Mouse (Mus musculus) kidney, postnatal 25 days (tissue): Measurements from ENCODE around the gene Utrn.

Experiments
- DNase-seq, 2 experiments: peaks; one replicate each; pipeline ENCODE4 v3.0.0; 2021; ENCODE audit warnings: mixed read lengths in 2 of 2

The Utrn gene

DNA sequence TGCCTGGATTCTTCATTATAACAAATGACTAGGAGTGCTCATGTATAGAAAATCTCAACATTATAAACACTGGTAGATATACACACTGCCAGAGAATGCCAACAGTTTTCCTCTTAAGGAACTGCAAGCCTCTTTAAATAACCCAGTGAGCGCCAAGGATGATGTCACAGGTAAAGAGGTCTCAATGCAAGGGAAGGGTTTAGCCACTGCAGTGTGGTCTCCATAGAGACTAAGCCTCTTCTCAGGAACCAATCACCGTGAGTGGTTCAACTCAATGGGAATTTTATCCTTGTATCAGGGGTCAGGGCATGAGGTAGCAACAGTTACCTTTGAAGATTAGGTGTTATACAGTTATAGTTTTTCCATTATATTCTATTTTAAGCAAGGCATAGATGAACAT is 469.7 kb downstream of the Utrn start:
- DNase-seq, result no peak

DNA sequence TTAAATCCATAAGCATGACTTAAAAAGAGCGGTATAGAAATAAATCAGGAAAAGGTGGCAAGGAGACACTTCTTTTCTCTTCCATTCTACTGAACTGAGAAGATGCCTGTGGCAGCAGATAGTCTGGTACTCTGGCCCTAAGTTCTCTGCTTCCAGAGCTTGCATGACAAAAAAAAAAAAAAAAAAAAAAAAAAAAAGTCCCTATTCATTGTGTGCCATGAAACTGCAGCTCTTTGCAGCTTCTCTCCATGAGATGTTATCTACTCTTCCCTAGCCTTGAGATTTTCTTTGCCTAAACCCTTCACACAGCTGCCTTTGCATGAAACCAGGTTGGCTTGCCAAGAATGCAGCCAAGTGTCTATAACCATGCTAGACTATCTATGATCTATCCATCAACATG is 489.0 kb downstream of the Utrn start:
- DNase-seq, result no peak

DNA sequence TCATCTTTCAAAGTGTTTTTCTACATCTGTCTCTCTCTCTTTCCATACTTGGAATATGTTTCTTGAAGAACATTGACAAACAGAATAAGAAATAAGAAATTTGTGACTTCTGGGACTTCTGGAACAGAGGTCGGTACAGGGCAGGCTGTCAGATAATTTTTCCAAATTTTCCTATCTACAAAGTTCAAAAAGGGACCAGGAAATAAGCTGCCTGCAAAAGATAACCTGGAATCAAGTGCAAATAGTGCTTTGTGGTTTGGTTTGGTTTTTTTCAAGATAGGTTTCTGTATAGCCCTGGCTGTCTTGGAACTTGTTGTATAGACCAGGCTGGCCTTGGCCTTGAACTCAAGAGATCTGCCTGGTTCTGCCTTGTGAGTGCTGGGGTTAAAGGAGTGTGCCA is 490.0 kb downstream of the Utrn start:
- DNase-seq, result no peak

DNA sequence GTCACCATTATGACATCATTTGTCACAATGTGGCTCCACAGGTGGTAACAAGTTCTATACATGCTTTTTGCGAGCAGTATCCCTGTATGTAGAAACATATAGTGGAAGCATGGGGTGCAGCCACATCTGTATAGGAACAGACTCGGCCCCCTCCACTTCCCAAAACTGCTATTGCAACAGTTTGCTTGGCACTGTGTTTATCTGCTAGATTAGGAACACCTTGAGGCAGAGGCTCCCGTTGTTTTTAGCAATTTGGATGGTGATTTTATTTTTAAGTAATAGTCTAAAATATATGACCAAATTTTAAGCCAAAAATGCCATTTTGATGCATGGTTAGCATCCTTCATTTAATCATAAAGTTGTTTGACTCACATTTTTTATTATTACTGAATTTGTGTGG is 491.4 kb downstream of the Utrn start:
- DNase-seq, result no peak

DNA sequence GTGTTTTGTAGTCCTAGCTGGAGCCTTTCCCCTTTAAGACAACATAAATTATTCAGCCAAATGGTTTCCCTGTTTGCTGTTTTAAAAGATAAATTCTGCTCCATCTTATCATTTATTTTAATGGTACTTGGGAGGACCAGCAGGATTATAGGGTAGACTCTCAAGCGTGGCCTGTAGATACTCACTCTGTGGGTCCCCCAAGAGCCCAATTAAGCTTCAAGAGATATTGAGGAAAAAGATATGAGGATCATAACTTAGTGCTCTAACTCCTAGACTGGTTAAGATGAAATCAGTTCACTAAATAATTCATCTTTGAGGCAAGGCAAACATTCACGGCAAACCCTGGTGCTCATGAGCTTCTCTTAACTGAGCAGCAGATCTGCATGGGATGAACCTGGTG is 493.1 kb downstream of the Utrn start:
- no peak for DNase-seq

DNA sequence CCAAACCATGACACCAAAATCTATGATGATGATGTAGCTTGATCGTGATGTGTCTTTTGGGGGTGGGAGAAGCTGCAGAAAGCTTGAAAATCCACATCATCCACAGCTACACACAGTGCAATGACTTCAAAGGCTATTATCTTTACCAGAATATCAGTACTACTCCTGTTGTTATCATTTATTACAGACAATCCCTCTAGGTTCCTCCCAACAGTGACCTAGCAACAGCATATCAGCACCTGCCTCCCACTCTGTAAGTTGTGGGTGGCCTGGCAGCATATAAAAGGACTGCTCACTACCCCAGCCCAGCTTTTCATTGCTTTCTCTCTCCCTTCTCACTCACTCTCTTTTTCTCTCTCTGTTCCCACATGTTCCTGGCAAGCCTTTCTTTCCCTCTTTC is 494.4 kb downstream of the Utrn start:
- DNase-seq, result no peak

DNA sequence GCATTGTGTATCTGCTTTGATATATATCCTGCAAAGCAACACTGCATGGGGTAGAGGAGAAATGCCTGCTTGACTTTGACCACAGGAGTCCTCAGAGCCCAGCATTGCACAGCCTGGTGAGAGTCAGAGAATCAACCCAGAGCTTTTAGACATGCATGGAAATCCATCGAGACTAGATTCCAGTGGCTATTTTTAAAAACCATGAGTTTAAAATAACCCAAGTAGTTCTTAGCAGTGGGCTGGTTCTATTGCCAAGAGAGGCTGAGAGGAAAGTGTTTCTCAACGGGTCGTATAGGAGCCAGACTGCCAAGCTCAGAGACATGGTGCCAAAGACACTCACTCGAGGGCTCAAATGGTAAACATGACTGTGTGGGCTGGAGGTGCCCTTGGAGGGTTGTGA is 514.6 kb downstream of the Utrn start:
- no peak for DNase-seq

DNA sequence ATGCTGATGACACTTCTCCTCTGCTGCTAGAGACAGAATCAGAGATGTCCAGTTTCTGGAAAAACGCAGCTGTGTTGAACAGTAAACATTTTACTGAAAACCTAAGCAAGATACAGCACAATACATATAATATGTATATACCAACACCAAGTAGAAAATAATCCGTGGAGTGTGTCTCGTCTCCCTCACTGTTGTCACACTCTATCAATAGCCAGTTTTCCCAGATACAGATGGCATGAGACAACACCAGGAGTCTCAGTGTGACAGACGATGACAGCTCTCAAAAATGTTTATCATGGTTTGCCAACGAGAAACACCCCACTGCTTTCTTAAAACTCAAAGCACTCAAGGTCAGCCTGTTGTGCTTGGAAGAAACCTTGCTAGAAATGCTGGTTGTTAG is 515.1 kb downstream of the Utrn start:
- DNase-seq, result no peak

DNA sequence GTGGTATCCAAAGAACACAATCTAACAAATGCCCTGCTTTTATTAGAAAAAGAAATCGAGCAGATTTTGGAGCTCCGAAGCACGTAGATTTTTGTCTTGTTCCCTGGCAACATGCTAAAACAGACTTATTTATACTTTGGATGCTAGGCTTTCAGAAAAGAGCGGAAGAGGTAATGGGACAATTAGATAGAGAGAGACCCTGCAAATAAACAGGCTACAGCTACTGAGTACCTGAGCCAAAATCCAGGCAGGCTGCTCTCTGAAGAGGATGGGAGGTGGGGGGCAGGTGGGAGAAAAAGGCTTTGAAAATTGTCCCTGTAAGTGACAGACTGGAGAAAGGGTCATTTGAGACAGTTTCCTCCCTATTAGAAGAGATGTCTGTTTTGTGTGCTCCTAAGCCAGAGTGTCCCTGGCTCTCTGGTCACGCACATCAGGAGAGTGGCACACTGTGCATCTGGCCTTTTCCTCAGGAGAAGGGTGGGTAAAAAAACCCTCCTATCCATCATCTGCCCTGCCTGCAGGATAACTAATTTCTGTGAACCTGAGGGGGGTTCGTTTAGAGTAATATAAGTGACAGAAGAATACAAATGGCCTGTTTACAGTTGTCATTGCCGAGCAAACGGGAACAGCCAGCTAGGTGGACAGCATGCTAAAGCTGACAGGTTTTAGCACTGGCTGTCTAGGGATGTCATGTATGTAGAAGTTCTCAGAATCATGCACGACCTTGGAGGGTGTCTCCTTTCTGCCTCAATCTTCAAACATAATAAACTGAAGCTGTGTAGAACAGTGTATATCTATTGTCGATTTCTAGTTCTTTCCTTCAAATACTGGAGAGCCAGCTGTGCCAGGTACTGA is 529.2 kb downstream of the Utrn start:
- DNase-seq, result no peak

DNA sequence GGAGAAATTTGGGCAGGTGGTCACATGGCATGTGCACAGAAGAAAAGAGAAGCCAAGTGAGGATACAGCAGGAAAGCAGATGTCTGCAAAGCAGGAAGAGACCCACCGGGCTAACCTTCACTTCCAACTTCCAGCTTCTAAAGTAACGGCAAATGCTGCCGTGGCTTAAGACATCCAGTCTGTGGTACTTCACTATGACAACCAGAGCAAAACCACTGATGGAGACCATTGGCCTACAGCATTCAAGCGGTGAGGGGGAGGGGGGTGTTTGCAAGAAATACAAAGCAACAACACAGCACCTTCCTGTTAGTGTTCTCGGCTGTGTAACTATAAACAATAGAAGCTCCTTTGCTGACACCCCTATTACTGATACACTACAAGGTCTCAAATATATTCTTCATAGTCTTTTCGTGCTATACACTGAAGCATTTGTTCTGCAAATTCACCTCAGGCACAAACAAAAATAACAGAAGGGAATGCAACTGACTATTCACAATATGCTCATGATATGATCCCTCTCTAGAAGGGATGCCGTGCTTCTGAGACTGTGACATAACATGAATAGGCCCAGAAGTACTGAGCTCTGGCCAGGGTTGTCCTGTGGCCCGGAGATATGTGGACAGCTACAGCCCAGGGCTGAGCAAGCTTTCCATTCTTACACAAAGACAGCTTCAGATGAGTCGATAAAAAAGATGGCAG is 530.0 kb downstream of the Utrn start:
- no peak for DNase-seq
